Mouse (Mus musculus): ENCODE measurements around the gene Tmem212.
"Not testable (repeated sequence)": the region's sequence is repeated elsewhere in the genome, so short reads cannot be mapped to it uniquely, and the experiment has no call there.

Gene Tmem212

GRCm38 (mm10) chr3:27896318-27896892 is at the start of gene Tmem212:
Gene Tmem212 (minus strand): TSS chr3:27896368.
- DNase-seq = no peak

- not testable (repeated sequence) for DNase-seq
Measured at GRCm38 (mm10) chr3:27945397-27945796, 49.2 kb upstream of the Tmem212 start.

- DNase-seq = no peak
Measured at GRCm38 (mm10) chr3:27942991-27943390, 46.8 kb upstream of the Tmem212 start.

- DNase-seq = no peak
Measured at GRCm38 (mm10) chr3:27941634-27942033, 45.5 kb upstream of the Tmem212 start.

GRCm38 (mm10) chr3:27938381-27939323 is 42.5 kb upstream of the Tmem212 start, which contains the start of gene Pld1:
Gene Pld1 (plus strand): TSS chr3:27938695.
- DNase-seq = peak; percentile 12

GRCm38 (mm10) chr3:27937144-27938110 is 41.3 kb upstream of the Tmem212 start:
- no peak for DNase-seq

GRCm38 (mm10) chr3:27936731-27937130 is 40.6 kb upstream of the Tmem212 start:
- DNase-seq = no peak

- DNase-seq = no peak
Measured at GRCm38 (mm10) chr3:27935644-27936043, 39.5 kb upstream of the Tmem212 start.

- no peak for DNase-seq
Measured at GRCm38 (mm10) chr3:27932391-27932790, 36.2 kb upstream of the Tmem212 start.

- DNase-seq = no peak
Measured at GRCm38 (mm10) chr3:27929219-27929618, 33.1 kb upstream of the Tmem212 start.

GRCm38 (mm10) chr3:27924037-27924436 is 27.9 kb upstream of the Tmem212 start:
- DNase-seq = no peak

- DNase-seq = no peak
Measured at GRCm38 (mm10) chr3:27921268-27922020, 25.3 kb upstream of the Tmem212 start.

GRCm38 (mm10) chr3:27918656-27919436 is 22.7 kb upstream of the Tmem212 start:
- DNase-seq = no peak

- DNase-seq = no peak
Measured at GRCm38 (mm10) chr3:27909016-27909415, 12.8 kb upstream of the Tmem212 start.

GRCm38 (mm10) chr3:27908316-27908715 is 12.1 kb upstream of the Tmem212 start:
- DNase-seq = no peak

- no peak for DNase-seq
Measured at GRCm38 (mm10) chr3:27907301-27907700, 11.1 kb upstream of the Tmem212 start.

- no peak for DNase-seq
Measured at GRCm38 (mm10) chr3:27906647-27907209, 10.6 kb upstream of the Tmem212 start.

GRCm38 (mm10) chr3:27904659-27905330 is 8.6 kb upstream of the Tmem212 start:
- DNase-seq = no peak

- DNase-seq = no peak
Measured at GRCm38 (mm10) chr3:27901846-27902245, 5.7 kb upstream of the Tmem212 start.

- DNase-seq = no peak
Measured at GRCm38 (mm10) chr3:27899012-27899726, 3.0 kb upstream of the Tmem212 start.
